Mouse (Mus musculus) heart, postnatal 0 days (tissue): ENCODE results near the gene Wdr95.

Experiments used
- CTCF ChIP-seq: IDR thresholded peaks from 2 replicates; pipeline ENCODE4 v1.5.1; 2016; ENCODE audit warnings: antibody characterized with exemption, control low read depth, low read depth
- EP300 ChIP-seq: IDR thresholded peaks from 2 replicates; pipeline ENCODE4 v1.6.1; 2016; ENCODE audit warnings: antibody characterized with exemption, low read depth

DNA sequence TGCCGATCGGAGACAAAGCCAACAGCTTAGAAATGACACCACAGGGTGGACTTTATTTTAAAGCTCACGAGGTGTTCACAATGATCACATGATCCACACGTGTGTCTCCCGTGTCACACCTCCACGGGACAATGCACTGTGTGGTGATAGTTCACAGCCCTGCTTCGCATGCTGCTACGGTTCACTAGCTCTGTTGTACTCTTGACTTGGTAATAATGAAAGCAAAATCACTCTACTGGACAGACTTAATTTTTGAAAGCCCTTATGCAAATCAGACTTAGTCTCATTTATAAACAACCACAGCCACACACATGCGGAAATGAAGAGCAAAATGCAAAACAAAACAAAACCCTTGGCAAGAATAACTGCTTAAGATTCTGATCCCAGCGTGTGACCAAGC, 88.3 kb downstream of the Wdr95 start:
- TF ChIP-seq EP300 (no peak), CTCF (no peak)
